Mouse (Mus musculus): Measurements from ENCODE around the gene Fam69b. TPM values are rescaled to one million over a fixed set of nuclear protein-coding genes. Genes with fewer than 3 reads are reported as not detected.

Gene Fam69b
- polyA plus RNA-seq, 1 experiment from 2014 or later = 4.6 TPM

GRCm38 (mm10) chr2:26634629-26635488, 6.6 kb downstream of the Fam69b start:
- WGBS (ENCODE audit: insufficient replicate concordance) = 34% methylated on average over 12 of the region's 12 CpGs
- peak; percentile 19 for ATAC-seq
- Histone ChIP-seq H3K4me1 (peaks cover 29% of the 10 kb centered on the region), H3K36me3 (peaks cover 47% of the 10 kb centered on the region), H3K27ac (no peak overlapping the region), H3K9ac (no peak overlapping the region), H3K27me3 (replicated peaks) (peaks cover 4% of the 10 kb centered on the region), H3K9me3 (replicated peaks) (no peaks in the 10 kb centered on the region), H3K4me2 (no peak overlapping the region), H3K4me3 (no peak overlapping the region)

- H3K27ac ChIP-seq = no peak overlapping the region
Measured at GRCm38 (mm10) chr2:26635489-26636324, 7.5 kb downstream of the Fam69b start.

GRCm38 (mm10) chr2:26636325-26636635, 8.0 kb downstream of the Fam69b start:
- no peak for ATAC-seq
- no peaks in the 10 kb centered on the region for H3K9me3 ChIP-seq (replicated peaks)
- no peak overlapping the region for H3K4me3 ChIP-seq
- H3K27me3 ChIP-seq (replicated peaks) = no peaks in the 10 kb centered on the region
- H3K36me3 ChIP-seq = peaks cover 47% of the 10 kb centered on the region
- H3K27ac ChIP-seq = no peak overlapping the region
- no peak overlapping the region for H3K4me2 ChIP-seq
- no peak overlapping the region for H3K9ac ChIP-seq
- peaks cover 39% of the 10 kb centered on the region for H3K4me1 ChIP-seq
- 37% methylated on average over 2 of the region's 2 CpGs for WGBS (ENCODE audit: insufficient replicate concordance)

More at GRCm38 (mm10) chr2:26635489-26636324, 7.5 kb downstream of the Fam69b start:
- no peak overlapping the region for H3K4me2 ChIP-seq
- H3K27me3 ChIP-seq (replicated peaks) = no peaks in the 10 kb centered on the region
- peaks cover 33% of the 10 kb centered on the region for H3K4me1 ChIP-seq
- no peak overlapping the region for H3K9ac ChIP-seq
- no peaks in the 10 kb centered on the region for H3K9me3 ChIP-seq (replicated peaks)
- H3K4me3 ChIP-seq = no peak overlapping the region
- WGBS (ENCODE audit: insufficient replicate concordance) = 54% methylated on average over 21 of the region's 21 CpGs
- peak; percentile 44 for ATAC-seq
- H3K36me3 ChIP-seq = peaks cover 47% of the 10 kb centered on the region

GRCm38 (mm10) chr2:26637316-26637932, 9.2 kb downstream of the Fam69b start:
- Histone ChIP-seq H3K9me3 (replicated peaks) (no peaks in the 10 kb centered on the region), H3K27me3 (replicated peaks) (no peaks in the 10 kb centered on the region), H3K9ac (0 out of 2 replicates have a peak overlapping the region, but pooled peaks have one; percentile 77), H3K4me1 (peaks cover 44% of the 10 kb centered on the region), H3K27ac (peak overlapping the region; percentile 73; the same call in 1 of the 2 replicates), H3K4me2 (peak overlapping the region; percentile 72), H3K4me3 (peak overlapping the region; percentile 66; the same call in 1 of the 2 replicates), H3K36me3 (peaks cover 47% of the 10 kb centered on the region)
- no peak for ATAC-seq
- 76% methylated on average over 4 of the region's 4 CpGs for WGBS (ENCODE audit: insufficient replicate concordance)

- Histone ChIP-seq H3K4me2 (peak overlapping the region; percentile 72), H3K27me3 (replicated peaks) (no peaks in the 10 kb centered on the region), H3K9ac (peak overlapping the region; percentile 77), H3K36me3 (peaks cover 47% of the 10 kb centered on the region), H3K4me1 (peaks cover 44% of the 10 kb centered on the region), H3K9me3 (replicated peaks) (no peaks in the 10 kb centered on the region), H3K4me3 (peak overlapping the region; percentile 66), H3K27ac (peak overlapping the region; percentile 73; the same call in 1 of the 2 replicates)
- WGBS (ENCODE audit: insufficient replicate concordance) = 49% methylated on average over 5 of the region's 5 CpGs
- ATAC-seq = no peak
Measured at GRCm38 (mm10) chr2:26638039-26638438, 9.8 kb downstream of the Fam69b start.

- Histone ChIP-seq H3K4me3 (peak overlapping the region; percentile 66), H3K36me3 (peaks cover 47% of the 10 kb centered on the region), H3K27ac (peak overlapping the region; percentile 73), H3K4me1 (peaks cover 44% of the 10 kb centered on the region), H3K9me3 (replicated peaks) (no peaks in the 10 kb centered on the region), H3K9ac (peak overlapping the region; percentile 77), H3K4me2 (peak overlapping the region; percentile 72), H3K27me3 (replicated peaks) (no peaks in the 10 kb centered on the region)
- WGBS (ENCODE audit: insufficient replicate concordance) = 40% methylated on average over 5 of the region's 5 CpGs
- no peak for ATAC-seq
Measured at GRCm38 (mm10) chr2:26638572-26638971, 10.3 kb downstream of the Fam69b start.

- peak overlapping the region; percentile 72 for H3K4me2 ChIP-seq
- H3K4me1 ChIP-seq = peaks cover 46% of the 10 kb centered on the region
- H3K36me3 ChIP-seq = peaks cover 47% of the 10 kb centered on the region
- no peaks in the 10 kb centered on the region for H3K9me3 ChIP-seq (replicated peaks)
- peak; percentile 48 for ATAC-seq
- 4% methylated on average over 8 of the region's 8 CpGs for WGBS (ENCODE audit: insufficient replicate concordance)
- H3K27me3 ChIP-seq (replicated peaks) = no peaks in the 10 kb centered on the region
- H3K27ac ChIP-seq = peak overlapping the region; percentile 73
- H3K4me3 ChIP-seq = peak overlapping the region; percentile 66
- H3K9ac ChIP-seq = peak overlapping the region; percentile 77
Measured at GRCm38 (mm10) chr2:26639083-26639482, 10.8 kb downstream of the Fam69b start.

- Histone ChIP-seq H3K4me3 (peak overlapping the region; percentile 66), H3K27ac (peak overlapping the region; percentile 73), H3K4me1 (peaks cover 52% of the 10 kb centered on the region), H3K4me2 (peak overlapping the region; percentile 72), H3K27me3 (replicated peaks) (no peaks in the 10 kb centered on the region), H3K9me3 (replicated peaks) (no peaks in the 10 kb centered on the region), H3K36me3 (peaks cover 40% of the 10 kb centered on the region), H3K9ac (peak overlapping the region; percentile 77)
- peak; percentile 71 for ATAC-seq
- 3% methylated on average over 49 of the region's 49 CpGs for WGBS (ENCODE audit: insufficient replicate concordance)
Measured at GRCm38 (mm10) chr2:26639838-26640830, 11.9 kb downstream of the Fam69b start.

- Histone ChIP-seq H3K36me3 (peaks cover 30% of the 10 kb centered on the region), H3K9ac (peak overlapping the region; percentile 57; the same call in 1 of the 2 replicates), H3K27me3 (replicated peaks) (no peaks in the 10 kb centered on the region), H3K27ac (peak overlapping the region; percentile 48), H3K4me3 (no peak overlapping the region), H3K9me3 (replicated peaks) (no peaks in the 10 kb centered on the region), H3K4me2 (no peak overlapping the region), H3K4me1 (peaks cover 50% of the 10 kb centered on the region)
- no peak for ATAC-seq
- WGBS (ENCODE audit: insufficient replicate concordance) = 34% methylated on average over 7 of the region's 7 CpGs
Measured at GRCm38 (mm10) chr2:26641006-26641647, 12.9 kb downstream of the Fam69b start.

- H3K9me3 ChIP-seq (replicated peaks) = no peaks in the 10 kb centered on the region
- H3K27ac ChIP-seq = no peak overlapping the region
- H3K27me3 ChIP-seq (replicated peaks) = 0 out of 2 replicates have a peak, but pooled peaks cover 6% of the 10 kb centered on the region
- 43% methylated on average over 2 of the region's 2 CpGs for WGBS (ENCODE audit: insufficient replicate concordance)
- no peak for ATAC-seq
- peaks cover 27% of the 10 kb centered on the region for H3K4me1 ChIP-seq
- peaks cover 2% of the 10 kb centered on the region; the same call in 1 of the 2 replicates for H3K36me3 ChIP-seq
- H3K4me2 ChIP-seq = no peak overlapping the region
- no peak overlapping the region for H3K4me3 ChIP-seq
- H3K9ac ChIP-seq = no peak overlapping the region
Measured at GRCm38 (mm10) chr2:26643942-26644341, 15.7 kb downstream of the Fam69b start.
